Mouse (Mus musculus) adrenal gland, adult 18-20 months (tissue): ENCODE measurements at regions not wholly inside any gene's neighbourhood (a gene's known extent, or its start where the extent isn't known, plus 50 kb on each side); places are given as distances from the start of the nearest gene placed in this dataset.

Source experiments
- DNase-seq, 2 experiments: peaks; one replicate each; pipeline ENCODE4 v3.0.0; 2021 to 2022; ENCODE audit warnings: low spot score in 2 of 2

DNA sequence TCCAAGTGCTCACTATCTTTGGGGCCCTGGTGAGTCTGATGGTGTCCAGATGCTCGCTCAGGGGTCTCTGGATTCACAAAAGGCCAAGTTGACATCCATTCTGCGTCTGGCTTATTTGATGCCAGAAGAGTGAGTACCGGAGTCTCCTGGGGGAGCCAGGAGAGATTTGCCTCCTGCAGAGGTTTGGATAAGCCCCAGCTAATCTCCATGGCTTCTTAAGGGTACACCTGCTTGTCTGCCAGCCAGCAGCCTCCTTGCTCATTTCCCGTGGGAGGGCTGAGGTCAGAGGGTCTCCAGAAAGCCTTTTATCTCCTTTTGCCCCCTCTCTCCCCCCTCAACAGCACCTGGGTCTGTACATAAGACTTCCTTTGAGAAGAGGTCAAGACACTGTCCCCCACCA, 234.0 kb upstream of the Ubash3b start:
- DNase-seq: no peak

DNA sequence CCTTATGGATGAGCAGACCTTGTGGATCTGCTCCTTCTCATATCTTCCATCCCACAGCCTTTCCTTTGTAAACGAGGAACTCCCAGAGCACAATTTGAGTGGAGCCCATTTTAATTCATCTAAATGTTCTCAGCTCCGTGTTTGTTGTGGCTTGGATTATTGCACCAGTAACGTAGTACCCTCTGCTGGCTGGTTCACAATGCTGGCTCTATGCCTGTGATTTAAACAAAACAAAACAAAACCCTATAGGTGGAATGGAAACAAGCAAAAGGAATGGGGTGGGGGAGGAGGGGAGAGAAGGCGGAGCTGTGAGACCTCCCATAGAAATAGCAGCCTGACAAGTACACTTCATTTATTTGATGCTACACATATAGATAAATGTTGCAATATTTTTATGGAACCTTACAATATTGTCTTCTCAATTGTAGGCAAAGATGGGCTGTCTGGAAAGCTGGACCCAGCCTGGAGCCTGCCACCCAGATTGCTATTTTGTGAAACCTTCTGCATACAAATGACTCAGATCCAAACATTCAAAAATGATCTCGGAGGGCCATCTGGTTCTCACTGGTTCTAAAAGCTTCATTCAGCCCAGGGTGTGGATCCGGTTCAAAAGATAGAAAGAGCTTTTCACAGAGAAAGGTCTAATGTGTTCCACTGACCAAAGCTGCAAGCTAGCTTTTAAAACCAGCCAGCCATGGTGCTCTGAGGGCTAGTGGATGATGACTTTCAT, 230.3 kb upstream of the Ubash3b start:
- no peak for DNase-seq

DNA sequence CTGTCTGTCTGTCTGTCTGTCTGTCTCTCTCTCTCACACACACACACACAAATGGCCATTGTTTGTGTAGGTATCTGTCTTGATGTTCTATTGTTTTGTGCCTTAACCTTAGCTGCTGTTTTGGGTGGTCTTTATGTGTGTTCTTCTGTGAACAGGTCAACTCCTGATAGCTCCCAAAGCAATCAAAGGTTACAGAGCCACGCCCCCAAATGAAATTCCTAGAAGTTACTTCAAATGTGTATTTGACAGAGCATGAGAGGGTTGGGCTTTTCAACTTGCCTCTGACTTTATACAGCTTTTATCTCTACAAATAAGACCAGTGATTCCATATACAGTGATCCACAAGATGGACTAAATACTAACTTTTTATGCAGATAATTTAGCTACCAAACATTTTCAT, 217.8 kb upstream of the Ubash3b start:
- no peak for DNase-seq

DNA sequence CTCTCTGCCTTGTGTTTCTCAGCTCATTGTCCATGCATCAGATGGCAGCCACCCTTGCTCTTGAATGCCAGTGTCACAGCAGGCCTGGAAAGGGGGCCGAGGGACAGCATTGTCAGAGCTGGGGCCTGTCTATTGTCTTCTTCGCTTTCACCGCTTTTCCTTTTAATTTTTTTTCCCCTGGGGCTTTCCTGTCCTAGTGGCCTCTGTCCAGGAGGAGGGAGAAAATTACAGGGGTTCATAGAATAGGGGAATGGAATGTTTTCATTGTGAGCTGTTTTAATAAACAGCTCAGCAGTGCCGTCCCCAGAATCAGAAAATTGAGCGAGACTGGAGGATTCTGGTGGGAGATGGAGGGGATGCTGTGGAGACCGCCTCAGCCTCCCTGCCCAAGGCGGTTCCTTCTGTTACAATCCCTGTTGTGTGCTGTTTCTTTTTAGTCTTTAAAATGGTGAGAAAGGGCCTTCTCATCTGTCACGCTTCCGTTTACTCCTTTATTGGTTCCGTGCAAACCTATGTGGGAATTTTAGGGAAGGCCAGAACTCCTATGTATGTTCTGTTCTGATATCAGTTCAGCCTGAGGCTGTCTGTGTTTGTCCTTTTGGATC, 217.2 kb upstream of the Ubash3b start:
- DNase-seq: no peak

DNA sequence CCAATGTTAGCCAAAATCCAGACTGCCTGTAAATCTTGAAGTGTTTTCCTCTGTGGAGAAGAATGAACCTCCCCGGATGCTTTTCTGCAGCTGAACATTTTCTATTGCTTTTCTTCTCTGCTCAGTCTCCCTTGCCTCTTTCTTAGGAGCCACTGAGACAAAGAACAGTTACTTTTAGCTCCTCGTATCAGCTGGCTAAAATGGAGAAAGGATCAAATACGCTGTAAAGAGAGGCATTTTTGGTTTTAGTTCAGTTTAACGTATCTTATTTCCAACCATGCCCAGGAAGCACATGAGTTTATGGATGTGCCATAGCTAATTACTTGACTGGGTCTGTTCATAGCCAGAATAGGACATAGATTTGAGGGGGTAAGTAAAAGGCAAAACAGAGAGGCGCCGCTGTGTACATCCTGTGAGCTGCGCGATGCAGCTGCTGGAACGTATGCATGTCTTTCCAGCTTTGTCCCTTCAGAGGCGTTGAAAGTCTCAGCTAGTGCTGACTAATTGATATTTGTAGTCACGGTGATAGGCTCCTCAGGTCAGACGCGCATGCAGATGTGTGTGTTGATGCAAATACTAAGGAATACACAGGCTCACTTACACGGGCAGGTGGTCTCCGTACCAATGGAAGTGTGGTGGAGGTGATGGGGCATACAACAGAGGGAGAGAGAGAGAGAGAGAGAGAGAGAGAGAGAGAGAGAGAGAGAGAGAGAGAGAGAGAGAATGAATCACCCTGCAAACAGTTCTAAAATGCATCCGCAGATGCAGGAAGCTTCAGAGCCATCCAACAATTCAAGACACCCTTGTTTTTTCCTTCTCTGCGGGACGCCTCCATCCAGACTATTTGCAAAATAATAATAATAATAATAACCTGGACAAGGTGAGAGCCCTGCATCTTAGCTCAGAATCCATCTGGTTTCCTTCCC, 216.5 kb upstream of the Ubash3b start:
- no peak for DNase-seq

DNA sequence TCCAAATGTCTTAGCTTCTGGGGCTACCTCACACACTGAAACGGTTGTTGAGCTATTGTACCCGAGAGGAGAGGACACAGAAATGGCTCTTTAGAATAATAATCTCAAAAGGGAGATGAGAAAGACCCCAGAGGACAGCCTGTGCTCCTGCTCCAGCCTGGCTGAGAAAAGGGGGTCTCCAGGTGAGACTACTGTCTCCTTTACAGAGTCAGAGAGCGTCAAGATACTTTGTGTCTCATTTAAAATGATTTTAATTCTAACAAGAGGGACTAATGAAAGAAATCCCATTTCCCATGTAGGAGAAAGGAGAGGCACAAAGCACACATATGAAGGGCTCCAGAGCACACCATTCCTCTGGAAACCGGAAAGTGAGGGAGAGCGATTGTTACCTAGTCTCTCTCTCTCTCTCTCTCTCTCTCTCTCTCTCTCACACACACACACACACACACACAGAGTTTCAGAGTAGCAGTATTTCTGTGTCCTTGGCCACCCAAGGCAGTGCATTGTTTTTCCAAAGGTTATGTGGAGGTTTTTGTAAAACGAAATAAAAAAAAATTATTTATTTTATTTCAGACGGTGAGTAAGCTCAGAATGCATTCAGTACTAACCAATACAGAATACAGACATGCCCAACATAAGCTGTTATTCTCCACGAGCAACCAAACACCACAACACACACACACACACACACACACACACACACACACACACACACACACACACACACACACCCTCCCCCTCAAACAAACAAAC, 215.6 kb upstream of the Ubash3b start:
- no peak for DNase-seq

DNA sequence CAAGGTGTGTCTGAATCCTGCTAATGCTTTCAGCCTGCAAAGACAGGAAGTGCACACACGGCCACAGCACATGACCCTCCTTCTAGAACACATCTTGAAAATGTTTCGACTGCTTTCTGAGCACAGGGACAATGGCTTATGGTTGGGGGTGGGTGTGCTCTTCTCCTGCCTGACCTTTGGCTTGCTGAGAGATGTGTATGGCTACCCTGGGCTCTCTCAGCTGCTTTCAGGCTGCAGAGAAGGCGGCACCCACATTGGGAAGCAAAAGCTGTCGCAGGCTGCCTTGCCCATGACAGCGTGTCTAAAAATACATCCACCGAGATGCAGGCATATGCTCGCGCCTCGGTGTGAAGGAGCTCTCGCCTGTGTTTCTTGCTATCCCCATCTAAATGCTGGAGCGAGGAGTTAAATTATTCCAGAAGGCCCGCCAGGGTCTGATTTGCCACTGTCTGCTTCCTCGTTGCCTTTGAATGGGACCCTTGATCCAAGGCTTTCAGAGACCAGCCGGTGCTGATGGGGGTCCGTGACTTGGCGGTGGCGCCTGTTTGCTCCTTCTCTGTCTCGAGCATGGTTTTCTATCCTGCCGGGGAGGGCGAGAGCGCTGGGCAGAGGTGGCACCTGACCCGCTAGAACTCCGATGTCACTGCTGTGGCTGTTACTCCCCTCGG, 214.6 kb upstream of the Ubash3b start:
- DNase-seq: no peak

DNA sequence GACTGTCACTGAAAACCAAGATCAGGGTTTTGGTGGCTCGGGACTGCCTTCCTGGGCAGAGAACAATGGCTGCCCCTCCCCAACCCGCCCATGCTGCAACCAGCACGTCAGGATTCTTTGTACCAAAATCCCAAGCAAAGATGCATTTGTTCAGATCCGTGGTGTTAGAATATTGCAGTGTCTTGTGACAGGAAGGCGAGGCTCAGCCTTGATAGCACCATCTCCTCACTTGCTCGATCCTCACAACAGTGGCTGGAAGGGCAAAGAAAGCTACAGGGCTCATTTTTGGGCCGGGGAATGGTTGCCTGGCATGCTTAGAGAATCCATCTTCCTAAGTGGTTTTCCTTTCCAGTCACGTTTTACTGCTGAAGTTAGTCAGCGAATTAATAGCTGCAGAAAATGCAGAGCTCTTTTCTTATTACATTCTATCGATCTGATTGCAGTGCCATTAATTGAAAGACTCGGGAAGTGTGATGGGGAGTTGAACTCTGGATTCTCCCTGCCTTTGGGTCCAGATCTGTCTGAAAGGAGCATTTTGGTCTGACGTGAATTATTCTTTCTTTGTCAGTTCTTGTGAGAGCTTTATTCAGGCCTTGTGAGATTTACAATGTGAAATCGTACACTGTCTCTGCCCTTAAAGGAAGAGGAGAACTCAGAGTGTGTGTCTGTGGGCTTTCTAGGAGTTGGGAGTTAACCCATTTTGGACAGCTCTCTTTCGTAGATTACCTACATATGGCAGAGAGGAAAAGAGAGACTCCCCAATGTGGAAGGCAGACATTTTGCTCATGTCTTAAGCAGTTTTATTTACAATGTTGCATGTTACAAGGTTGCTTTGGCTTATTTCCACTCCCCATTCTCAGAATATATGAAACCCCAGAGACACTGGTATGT, 213.3 kb upstream of the Ubash3b start:
- no peak for DNase-seq

DNA sequence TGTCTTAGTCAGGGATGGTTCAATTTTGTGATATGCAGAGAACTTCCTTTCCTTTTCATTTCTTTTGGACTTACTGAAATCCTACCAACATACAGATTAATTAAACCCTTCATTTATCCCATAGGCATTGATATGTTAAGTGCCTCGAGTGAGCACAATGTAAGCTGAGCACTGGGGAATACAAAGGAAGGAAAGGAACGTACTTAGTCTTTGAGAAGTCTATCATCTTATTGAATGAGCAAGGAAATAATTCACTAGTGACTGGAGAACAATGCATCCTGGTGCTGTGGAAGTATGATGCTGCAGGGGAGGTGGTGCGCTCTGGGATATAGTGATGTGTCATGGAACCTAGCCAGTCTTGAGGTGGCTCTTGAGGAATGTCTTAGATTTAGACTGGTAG, 204.9 kb upstream of the Ubash3b start:
- no peak for DNase-seq

DNA sequence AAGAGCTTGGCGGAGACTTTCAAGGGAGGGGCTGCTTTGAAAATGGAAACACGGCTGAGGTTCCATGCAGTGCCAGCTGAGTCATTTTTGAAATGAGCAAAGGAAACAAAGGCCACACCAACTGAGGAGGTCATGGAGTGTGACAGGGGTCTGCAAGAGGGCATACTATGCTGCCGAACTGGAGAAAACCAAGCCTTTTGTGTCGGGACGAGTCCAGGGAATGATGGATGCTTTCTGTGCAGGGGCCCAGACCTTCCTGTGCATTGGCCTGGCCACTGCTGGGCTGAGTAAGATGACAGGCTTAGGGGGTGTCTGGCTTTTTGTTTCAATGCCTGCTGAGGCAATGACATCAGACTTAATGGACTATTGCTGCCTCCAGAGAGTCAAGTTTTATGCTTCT, 203.8 kb upstream of the Ubash3b start:
- no peak for DNase-seq

DNA sequence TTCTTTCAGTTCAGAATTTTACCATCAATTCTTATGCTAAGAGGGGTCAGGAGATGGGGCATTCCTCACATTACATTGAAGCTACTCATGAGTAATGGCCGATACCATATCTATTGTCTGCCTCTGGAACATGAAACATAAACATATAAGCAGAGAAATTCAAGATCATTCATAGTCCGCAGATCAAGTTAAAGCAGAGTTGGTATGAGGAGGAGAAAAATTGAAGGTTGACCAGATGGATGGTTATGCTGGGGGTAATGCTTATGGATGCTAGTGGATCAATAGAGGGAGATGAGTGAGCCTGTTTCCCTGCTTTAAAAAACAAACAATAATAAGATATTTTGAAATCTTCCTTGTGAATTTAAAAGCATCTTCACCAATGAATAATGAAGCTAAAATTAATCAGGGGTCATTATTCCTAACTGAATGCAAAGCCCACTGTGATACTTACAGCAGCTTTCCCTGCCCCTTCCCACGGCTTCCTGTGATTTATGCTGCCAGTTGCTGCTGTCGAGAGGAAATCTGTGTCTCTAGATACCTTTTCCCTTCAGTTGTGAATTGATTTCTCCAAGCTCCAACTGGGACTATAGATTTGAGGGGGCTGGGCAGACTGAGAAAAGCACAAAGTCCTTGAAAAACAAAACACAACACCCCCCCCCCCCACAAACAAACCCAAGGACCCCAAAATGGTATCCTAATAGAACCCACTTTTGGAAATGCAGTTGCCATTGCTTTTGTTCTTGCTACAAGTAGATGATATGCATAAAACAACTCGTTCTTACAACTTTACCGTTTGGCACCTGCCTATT, 203.1 kb upstream of the Ubash3b start:
- DNase-seq: no peak

DNA sequence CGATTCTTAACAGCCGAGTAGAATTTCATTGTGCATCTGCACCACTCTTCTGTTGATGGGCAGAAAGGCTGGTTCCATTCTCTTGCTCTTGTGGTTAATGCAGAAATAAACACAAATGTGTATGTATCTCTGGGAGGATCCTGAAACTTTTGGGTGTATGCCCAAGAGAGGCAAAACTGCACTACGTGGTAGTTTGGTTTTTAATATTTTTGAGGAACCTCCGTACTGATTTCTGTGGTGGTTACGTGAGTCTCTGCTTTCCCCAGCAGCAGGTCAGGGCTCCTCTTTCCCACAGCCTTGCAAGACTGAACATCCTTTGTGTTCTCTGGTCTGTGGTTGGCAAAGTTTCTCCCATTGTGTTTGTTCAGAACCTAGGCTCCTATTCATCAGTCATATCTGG, 198.9 kb upstream of the Ubash3b start:
- DNase-seq: no peak

DNA sequence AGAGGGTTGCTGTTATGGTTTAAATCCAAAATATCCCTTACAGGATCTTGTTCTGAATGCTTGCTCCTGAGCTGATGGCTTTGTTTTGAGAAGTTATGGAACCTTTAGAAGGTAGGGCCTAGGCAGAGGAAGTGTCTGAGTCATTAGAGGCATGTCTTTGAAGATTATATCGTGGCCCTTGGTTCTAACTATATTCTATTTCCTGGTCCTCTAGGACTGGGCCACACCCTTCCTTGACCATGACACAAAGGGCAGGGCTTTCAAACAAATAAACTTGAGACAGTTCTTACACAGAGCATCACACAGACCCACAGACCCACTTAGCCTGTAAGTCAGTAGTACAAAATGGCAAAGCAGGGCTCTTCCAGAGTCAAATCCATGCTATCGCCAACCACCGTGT, 197.8 kb upstream of the Ubash3b start:
- no peak for DNase-seq

DNA sequence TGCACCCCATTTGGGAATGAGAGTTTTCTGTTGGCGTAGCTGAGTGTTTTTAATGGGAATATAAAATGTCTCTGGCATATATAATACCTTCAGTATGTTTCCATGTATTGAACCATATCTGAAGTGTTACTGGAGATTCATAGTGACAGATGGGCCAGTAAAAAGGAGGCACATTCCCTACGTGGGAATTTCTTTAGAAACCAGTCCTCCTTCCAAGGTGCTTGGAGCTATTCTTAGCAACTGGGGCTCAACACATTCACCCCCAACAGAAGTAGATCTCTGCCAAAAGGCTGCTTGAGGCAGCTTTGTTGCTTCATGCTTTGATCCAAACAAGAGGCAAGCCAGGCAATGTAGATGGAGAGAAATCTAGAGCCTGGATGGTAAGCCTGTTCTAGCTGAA, 183.8 kb upstream of the Ubash3b start:
- DNase-seq: no peak

DNA sequence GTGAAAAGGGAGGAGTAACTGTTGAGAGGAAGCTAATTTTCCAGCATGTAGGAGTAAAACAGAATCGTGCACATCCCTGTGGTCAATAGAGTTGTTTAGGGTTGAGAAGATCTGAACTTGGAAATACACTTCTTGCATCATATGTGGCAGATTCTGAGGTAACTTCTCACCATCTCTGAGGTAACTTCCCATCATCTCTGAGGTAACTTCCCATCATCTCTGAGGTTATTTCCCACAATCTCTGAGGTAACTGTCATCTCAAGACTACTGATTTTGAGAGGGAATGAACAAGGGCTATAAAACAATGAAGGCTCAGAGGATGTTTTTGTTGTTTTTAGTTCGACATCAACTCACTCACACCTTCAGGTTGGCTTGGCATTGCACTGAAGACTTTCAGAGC, 175.9 kb upstream of the Ubash3b start:
- no peak for DNase-seq

DNA sequence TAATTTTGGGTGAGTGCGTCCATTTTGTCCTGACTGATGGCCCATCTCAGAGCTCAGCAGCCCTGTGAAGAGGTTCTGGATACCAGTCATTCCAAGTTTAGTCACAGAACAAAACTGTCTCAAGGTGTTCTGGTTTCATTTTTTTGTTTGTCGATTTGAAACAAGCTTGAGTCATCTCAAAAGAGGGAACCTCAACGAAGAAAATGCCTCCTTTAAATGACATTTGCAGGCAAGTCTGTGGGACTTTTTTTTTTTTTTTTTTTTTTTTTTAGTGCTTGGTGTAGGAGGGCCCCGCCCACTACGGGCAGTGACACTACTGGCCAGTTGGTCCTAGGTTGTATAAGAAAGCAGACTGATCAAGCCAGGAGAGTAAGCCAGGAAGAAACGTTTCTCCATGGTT, 175.3 kb upstream of the Ubash3b start:
- no peak for DNase-seq

DNA sequence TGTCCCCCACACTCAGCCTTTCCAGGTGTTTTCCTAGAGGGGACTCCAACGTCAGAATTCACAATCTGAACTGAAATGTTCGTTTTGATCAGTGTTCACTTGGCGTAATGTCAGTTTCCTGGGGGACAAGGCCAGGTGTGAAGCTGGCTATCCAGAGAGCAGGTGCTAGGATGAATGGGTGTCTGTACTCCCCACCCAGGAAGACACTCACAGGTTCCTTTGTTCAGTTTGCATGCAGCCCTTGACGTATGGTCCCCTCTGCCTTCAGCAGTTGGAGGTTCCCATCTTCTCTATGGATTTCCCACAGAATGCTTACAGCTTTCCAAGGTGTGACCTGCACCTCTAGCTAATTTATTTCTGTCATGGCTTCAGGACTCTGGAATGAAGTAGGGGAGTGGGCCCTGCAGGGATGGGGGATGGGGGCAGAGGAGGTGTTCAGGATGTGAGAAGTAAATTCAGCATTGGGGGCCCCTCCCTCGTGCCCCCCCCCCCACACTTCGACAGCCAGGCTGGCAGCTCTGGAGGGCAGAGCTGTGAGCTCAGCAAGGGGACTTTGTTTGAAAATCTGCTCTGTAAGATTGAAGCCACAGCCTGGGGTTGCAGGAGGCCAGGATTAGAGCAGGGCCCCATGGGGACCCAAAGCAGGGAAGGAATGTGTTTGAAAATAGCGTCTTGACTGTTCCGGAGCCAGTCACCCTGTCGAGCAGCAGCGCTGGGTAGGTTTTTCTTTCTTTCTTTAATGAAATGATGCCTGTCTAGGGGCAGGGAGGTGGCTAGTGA, 173.2 kb upstream of the Ubash3b start:
- DNase-seq: no peak

DNA sequence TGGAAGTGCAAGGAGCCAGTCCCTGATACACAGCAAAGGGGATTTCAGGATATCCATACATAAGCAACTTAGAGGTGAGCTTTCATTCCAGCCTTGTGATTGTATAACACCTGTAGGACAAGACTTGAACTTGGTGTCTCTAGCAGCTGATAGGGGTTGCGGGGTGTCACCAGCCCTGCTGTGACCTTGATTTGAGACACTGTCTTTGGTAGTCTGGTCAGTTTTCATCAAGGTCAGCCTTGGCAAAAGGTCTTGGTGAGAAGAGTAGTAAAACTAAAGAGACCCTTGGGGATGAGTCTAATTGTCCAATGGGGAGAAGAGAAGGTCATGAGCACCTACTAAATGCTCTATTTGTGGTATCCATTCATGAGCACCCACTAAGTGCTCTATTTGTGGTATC, 172.0 kb upstream of the Ubash3b start:
- DNase-seq: no peak
